Mouse (Mus musculus) liver, adult 2 months (tissue): ENCODE measurements around the gene Hba-a1.

ENCODE experiments used
- CTCF ChIP-seq: fragments of 200-500 bp; IDR thresholded peaks from 2 replicates; pipeline ENCODE4 v1.5.1; 2011; ENCODE audit warnings: low read depth, low read length, control low read depth
- POLR2A ChIP-seq: fragments of 200-500 bp; IDR thresholded peaks from 2 replicates; pipeline ENCODE4 v1.6.1; 2011; ENCODE audit warnings: low read length, control low read depth; ENCODE audit not compliant: insufficient read depth; ENCODE audit errors: extremely low read depth

GRCm38 (mm10) chr11:32271178-32271577 is 12.1 kb upstream of the Hba-a1 start:
- TF ChIP-seq CTCF = no peak
- no peak for TF ChIP-seq POLR2A
